Mouse (Mus musculus) ES-Bruce4 (cell line): ENCODE measurements around the gene Kcns1.
A peak's percentile ranks its signal among the peaks of the same experiment; 100 is the strongest.

Experiments
- CTCF ChIP-seq: IDR thresholded peaks from one replicate; pipeline ENCODE4 v1.8.1; 2011; ENCODE audit warnings: low read depth, low read length
- EP300 ChIP-seq: IDR thresholded peaks from 2 replicates; pipeline ENCODE4 v1.6.1; 2011; ENCODE audit warnings: low read depth, low read length; ENCODE audit not compliant: insufficient read depth
- POLR2A ChIP-seq: IDR thresholded peaks from one replicate; pipeline ENCODE4 v1.8.1; 2011; ENCODE audit warnings: low read length; ENCODE audit not compliant: insufficient read depth

GRCm38 (mm10) chr2:164180124-164180523, 9.2 kb upstream of the Kcns1 start:
- TF ChIP-seq CTCF (peak; percentile 34), POLR2A (no peak), EP300 (no peak)
